Mouse (Mus musculus) CH12.LX (cell line): ENCODE results near the gene Zc3h7b. TPM values are rescaled to one million over a fixed set of nuclear protein-coding genes. Genes with fewer than 3 reads are reported as not detected.

Experiments used
- DNase-seq: peaks from one replicate; pipeline ENCODE4 v3.0.0-alpha.2; 2013; ENCODE audit errors: extremely low read depth
- H3K27ac ChIP-seq: 2 replicates; pipeline ENCODE4 v1.5.1; 2012; ENCODE audit warnings: low read depth, mild to moderate bottlenecking, control low read depth, moderate library complexity; ENCODE audit not compliant: insufficient read depth
- H3K27me3 ChIP-seq: replicated peaks from 2 replicates; pipeline ENCODE3; 2012; ENCODE audit warnings: inconsistent platforms
- H3K36me3 ChIP-seq, 2 experiments: replicated peaks in 1 of 2; 2 replicates each; pipeline versions ENCODE3 to v1.6.1; 2012; ENCODE audit warnings: inconsistent platforms in 1 of 2, low read length in 1 of 2, mild to moderate bottlenecking in 1 of 2, mixed read lengths in 1 of 2, moderate library complexity in 1 of 2; ENCODE audit not compliant: control insufficient read depth in 1 of 2, insufficient read depth in 1 of 2
- H3K4me1 ChIP-seq, 2 experiments: 2 replicates each; pipeline ENCODE4 v1.6.1; 2012; ENCODE audit warnings: inconsistent platforms in 1 of 2, moderate library complexity in 1 of 2; ENCODE audit not compliant: insufficient read depth in 2 of 2, control insufficient read depth in 1 of 2
- H3K4me2 ChIP-seq: 2 replicates; pipeline ENCODE4 v1.6.1; 2012; ENCODE audit warnings: low read depth, mild to moderate bottlenecking, control low read depth; ENCODE audit not compliant: poor library complexity, insufficient read depth, severe bottlenecking
- H3K4me3 ChIP-seq, 3 experiments: fragments of 150-350 bp in 1 of 3; sonication (generic) in 1 of 3; replicated peaks in 1 of 3; 2 replicates each; pipeline versions ENCODE3 to v1.5.1; 2011 to 2012; ENCODE audit warnings: low read depth in 2 of 3, low read length in 2 of 3, mild to moderate bottlenecking in 2 of 3, moderate library complexity in 2 of 3, control low read depth in 1 of 3, improper control_type of control experiment in 1 of 3, inconsistent platforms in 1 of 3, mixed read lengths in 1 of 3; ENCODE audit not compliant: poor library complexity in 1 of 3
- H3K79me2 ChIP-seq: replicated peaks from 2 replicates; pipeline ENCODE4 v1.6.1; 2012; ENCODE audit warnings: mild to moderate bottlenecking, moderate library complexity; ENCODE audit not compliant: control insufficient read depth, poor library complexity, insufficient read depth, severe bottlenecking; ENCODE audit errors: extremely low read depth
- H3K9ac ChIP-seq: 2 replicates; pipeline ENCODE4 v1.6.1; 2012; ENCODE audit warnings: low read depth, mild to moderate bottlenecking, control low read depth, moderate library complexity; ENCODE audit not compliant: insufficient read depth
- H3K9me3 ChIP-seq: replicated peaks from 2 replicates; pipeline ENCODE3; 2012; ENCODE audit warnings: low read length, inconsistent platforms, mixed read lengths
- CHD1 ChIP-seq: IDR thresholded peaks from 2 replicates; pipeline ENCODE4 v1.6.1; 2012; ENCODE audit warnings: low read depth, low read length, improper control_type of control experiment, inconsistent platforms
- CTCF ChIP-seq, 2 experiments: IDR thresholded peaks in 1 of 2; conservative IDR thresholded peaks in 1 of 2; 2 replicates each; pipeline ENCODE4 v1.5.1; 2011 to 2012; ENCODE audit warnings: low read depth in 2 of 2, low read length in 2 of 2, improper control_type of control experiment in 1 of 2, inconsistent platforms in 1 of 2, mild to moderate bottlenecking in 1 of 2, moderate library complexity in 1 of 2
- E2F4 ChIP-seq: IDR thresholded peaks from 2 replicates; pipeline ENCODE4 v1.6.1; 2011; ENCODE audit warnings: low read depth, low read length, improper control_type of control experiment; ENCODE audit not compliant: insufficient replicate concordance
- ETS1 ChIP-seq: conservative IDR thresholded peaks from 2 replicates; pipeline ENCODE4 v1.6.1; 2012; ENCODE audit warnings: low read depth, mild to moderate bottlenecking, inconsistent platforms, low read length, improper control_type of control experiment, moderate library complexity
- GABPA ChIP-seq: IDR thresholded peaks from 2 replicates; pipeline ENCODE4 v1.6.1; 2012; ENCODE audit warnings: low read depth, low read length, improper control_type of control experiment, inconsistent platforms; ENCODE audit not compliant: insufficient replicate concordance
- JUN ChIP-seq: IDR thresholded peaks from 2 replicates; pipeline ENCODE4 v1.6.1; 2011; ENCODE audit warnings: low read depth, mild to moderate bottlenecking, low read length, improper control_type of control experiment, moderate library complexity; ENCODE audit not compliant: insufficient read depth
- KAT2A ChIP-seq: IDR thresholded peaks from 2 replicates; pipeline ENCODE4 v1.6.1; 2012; ENCODE audit warnings: low read length, improper control_type of control experiment, inconsistent platforms; ENCODE audit not compliant: insufficient replicate concordance
- MAX ChIP-seq: IDR thresholded peaks from 2 replicates; pipeline ENCODE4 v1.6.1; 2011; ENCODE audit warnings: low read length, improper control_type of control experiment
- MEF2A ChIP-seq: IDR thresholded peaks from 2 replicates; pipeline ENCODE4 v1.6.1; 2014; ENCODE audit warnings: low read depth, mild to moderate bottlenecking, inconsistent platforms, low read length, improper control_type of control experiment, borderline replicate concordance
- MYC ChIP-seq: IDR thresholded peaks from 2 replicates; pipeline ENCODE4 v1.6.1; 2011; ENCODE audit warnings: low read depth, mild to moderate bottlenecking, improper control_type of control experiment, low read length
- PAX5 ChIP-seq: IDR thresholded peaks from 2 replicates; pipeline ENCODE4 v1.6.1; 2012; ENCODE audit warnings: low read length, inconsistent platforms, mixed read lengths
- RAD21 ChIP-seq: IDR thresholded peaks from 2 replicates; pipeline ENCODE4 v1.6.1; 2011; ENCODE audit warnings: low read depth, mild to moderate bottlenecking, low read length, improper control_type of control experiment, moderate library complexity
- SIN3A ChIP-seq: IDR thresholded peaks from 2 replicates; pipeline ENCODE4 v1.6.1; 2012; ENCODE audit warnings: low read length, improper control_type of control experiment, inconsistent platforms
- SMC3 ChIP-seq: IDR thresholded peaks from 2 replicates; pipeline ENCODE4 v1.6.1; 2011; ENCODE audit warnings: low read depth, low read length, improper control_type of control experiment
- TCF12 ChIP-seq: IDR thresholded peaks from 2 replicates; pipeline ENCODE4 v1.6.1; 2014; ENCODE audit warnings: low read depth, mild to moderate bottlenecking, inconsistent platforms, low read length, improper control_type of control experiment
- ZMIZ1 ChIP-seq: IDR thresholded peaks from 2 replicates; pipeline ENCODE4 v1.6.1; 2012; ENCODE audit warnings: low read depth, mild to moderate bottlenecking, inconsistent platforms, low read length, improper control_type of control experiment
- ZNF384 ChIP-seq: IDR thresholded peaks from 2 replicates; pipeline ENCODE4 v1.6.1; 2012; ENCODE audit warnings: low read depth, low read length, improper control_type of control experiment, inconsistent platforms
- dilution Hi-C: fragments of 300-500 bp; cut with MboI; formaldehyde crosslinking; loops from 2 replicates; pipeline ENCODE4 v1.14.3; 2020; ENCODE audit warnings: low sequenced_read_pairs; ENCODE audit not compliant: extremely low pct_unique_long_range_greater_than_20kb, extremely low pct_ligation_motif_present
- in situ Hi-C: fragments of 300-500 bp; cut with MboI; formaldehyde crosslinking; loops from 3 replicates; pipeline ENCODE4 v1.14.3; 2019; ENCODE audit warnings: low sequenced_read_pairs, low pct_ligation_motif_present, low pct_unique_long_range_greater_than_20kb, mixed read lengths
- polyA plus RNA-seq: library from polyadenylated mRNA; unstranded; fragments of >175 nt; gene quantifications from 2 replicates; pipeline ENCODE4 v1.2.1, GENCODE M21; 2012; ENCODE audit warnings: low read depth; ENCODE audit not compliant: insufficient read length
- total RNA-seq, 2 experiments: library from RNA; depleted of rRNA; stranded (reverse); fragments of 300-350 nt in 1 of 2; fragments of >200 nt in 1 of 2; gene quantifications; 2 replicates each; pipeline ENCODE4 v1.2.3; 2012 to 2014

Gene Zc3h7b
- total and polyA plus RNA-seq, 3 experiments = 8.4 to 43.1 (median 19.7) TPM

DNA sequence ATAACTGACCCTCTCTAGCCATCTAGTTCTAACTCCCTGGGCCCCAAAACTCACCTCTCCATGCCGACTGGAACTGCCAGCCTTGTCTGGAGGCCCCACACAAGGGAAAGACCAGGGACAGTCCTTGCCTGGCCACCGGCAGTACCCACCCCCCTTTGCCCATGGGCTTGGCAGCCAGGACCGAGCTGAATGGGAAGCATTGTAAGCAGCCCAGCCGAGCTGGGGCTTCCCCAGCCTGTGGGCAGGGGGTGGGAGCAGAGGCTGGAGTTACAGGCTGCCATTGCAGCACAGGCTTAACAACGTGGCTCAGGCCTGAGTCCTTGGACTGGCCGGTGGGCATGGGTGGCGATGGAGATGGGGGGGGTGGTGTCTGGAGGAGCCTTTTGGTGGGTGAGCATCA lies 47.7 kb upstream of the Zc3h7b start, which contains the start of gene Chadl:
TSS of gene Chadl (minus strand) at position 113 of the 400 bp plus-strand sequence.
- H3K27me3 ChIP-seq = peaks cover 4% of the 10 kb centered on the region
- peak within 1 kb of the TSS; percentile 9; the same call in 1 of the 2 replicates for H3K4me2 ChIP-seq
- H3K36me3 ChIP-seq = peaks cover 0 to 3% of the 10 kb centered on the region in 2 experiments
- no peak within 1 kb of the TSS for H3K27ac ChIP-seq
- in situ Hi-C loops (no loop called here), dilution Hi-C loops (no loop called here)
- H3K9ac ChIP-seq = no peak within 1 kb of the TSS
- TF ChIP-seq E2F4 (no peak), MAX (no peak), SIN3A (no peak), MEF2A (no peak), GABPA (no peak), KAT2A (no peak), ZMIZ1 (no peak), CHD1 (no peak), PAX5 (no peak), ETS1 (no peak)
- H3K4me1 ChIP-seq = peaks cover 8 to 9% of the 10 kb centered on the region in 2 experiments
- no peaks in the 10 kb centered on the region for H3K79me2 ChIP-seq
- no peak for DNase-seq
- no peak within 1 kb of the TSS for H3K4me3 ChIP-seq
- peaks cover 7% of the 10 kb centered on the region for H3K9me3 ChIP-seq

DNA sequence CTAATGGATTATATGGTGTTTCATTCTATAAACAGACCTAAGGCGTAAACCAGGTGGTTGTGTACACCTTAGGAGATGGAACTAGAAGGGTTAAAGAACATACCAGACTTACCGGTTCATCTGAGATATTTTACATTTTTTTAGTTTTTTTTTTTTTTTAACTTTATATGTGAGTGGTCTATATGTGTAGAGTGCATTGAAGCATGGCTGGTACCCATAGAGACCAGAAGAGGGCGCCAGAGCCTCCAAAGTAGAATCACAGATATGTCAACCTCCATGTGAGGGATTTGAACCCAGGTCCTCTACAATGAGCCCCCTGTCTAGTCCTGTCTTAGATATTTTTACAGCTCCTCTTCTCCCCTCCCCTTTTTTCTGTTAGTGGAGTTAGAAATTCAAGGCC lies 47.0 kb upstream of the Zc3h7b start:
- peaks cover 7% of the 10 kb centered on the region for H3K9me3 ChIP-seq
- no peak overlapping the region for H3K9ac ChIP-seq
- TF ChIP-seq SMC3 = peak; percentile 49
- no peak for TF ChIP-seq JUN
- peak; percentile 56; the same call in 1 of the 2 replicates for TF ChIP-seq ZNF384
- TF ChIP-seq RAD21 = peak; percentile 52
- peak; percentile 44 to 69; a peak in 3 of 4 replicates for TF ChIP-seq CTCF (conservative IDR thresholded peaks at IDR 0.05 in 1 of 2, IDR thresholded peaks at IDR 0.05 in 1 of 2; ENCODE audit: low read depth in 2 of 2, low read length in 2 of 2)
- peak; percentile 46; the same call in 1 of the 2 replicates for TF ChIP-seq MYC
- TF ChIP-seq SIN3A = 0 out of 2 replicates have a peak, but pooled peaks have one; percentile 36
- no peak for TF ChIP-seq TCF12
- no peak overlapping the region for H3K4me3 ChIP-seq
- peaks cover 2 to 10% of the 10 kb centered on the region in 2 experiments for H3K36me3 ChIP-seq
- H3K4me2 ChIP-seq = no peak overlapping the region
- peak; percentile 52 for DNase-seq
- H3K27me3 ChIP-seq = peaks cover 4% of the 10 kb centered on the region
- H3K27ac ChIP-seq = no peak overlapping the region
- in situ Hi-C loops (no loop called here), dilution Hi-C loops (no loop called here)
- no peaks in the 10 kb centered on the region for H3K79me2 ChIP-seq
- peaks cover 8 to 9% of the 10 kb centered on the region in 2 experiments for H3K4me1 ChIP-seq
